Mouse (Mus musculus) kidney, adult 2 months (tissue): ENCODE data around the gene 1810009A15Rik. TPM values are rescaled to one million over a fixed set of nuclear protein-coding genes. Genes with fewer than 3 reads are reported as not detected.

ENCODE experiments used
- DNase-seq: peaks from one replicate; pipeline ENCODE4 v3.0.0; 2021
- H3K27ac ChIP-seq: fragments of 200-500 bp; 2 replicates; pipeline ENCODE4 v1.5.1; 2012; ENCODE audit warnings: low read depth, low read length, control low read depth, inconsistent platforms; ENCODE audit not compliant: insufficient read depth
- H3K27me3 ChIP-seq: fragments of 200-500 bp; replicated peaks from 2 replicates; pipeline ENCODE4 v1.6.1; 2012; ENCODE audit warnings: mild to moderate bottlenecking, moderate library complexity, low read length, inconsistent platforms; ENCODE audit not compliant: control insufficient read depth, insufficient read depth
- H3K36me3 ChIP-seq: fragments of 200-500 bp; 2 replicates; pipeline ENCODE4 v1.6.1; 2012; ENCODE audit warnings: mild to moderate bottlenecking, moderate library complexity, low read length, inconsistent platforms; ENCODE audit not compliant: control insufficient read depth, insufficient read depth
- H3K4me1 ChIP-seq: fragments of 200-500 bp; 2 replicates; pipeline ENCODE4 v1.6.1; 2011; ENCODE audit warnings: low read length; ENCODE audit not compliant: control insufficient read depth, insufficient read depth
- H3K4me3 ChIP-seq: fragments of 200-500 bp; 2 replicates; pipeline ENCODE4 v1.5.1; 2011; ENCODE audit warnings: mild to moderate bottlenecking, low read depth, low read length, control low read depth; ENCODE audit not compliant: insufficient read depth
- POLR2A ChIP-seq: fragments of 200-500 bp; IDR thresholded peaks from one replicate; pipeline ENCODE4 v1.6.1; 2011; ENCODE audit warnings: low read depth, low read length, control low read depth
- WGBS: fragments of 180-500 bp; shearing (Covaris S2); methylation state at CpG from one replicate; pipeline ENCODE4 v1.1.7; 2018; 5-methylcytosine and 5-hydroxymethylcytosine counted together
- polyA plus RNA-seq: library from polyadenylated mRNA; depleted of rRNA; stranded (reverse); fragments of >200 nt; gene quantifications from 2 replicates; pipeline ENCODE4 v1.2.3, GENCODE M21; 2012; rRNA removed

Gene 1810009A15Rik
- polyA plus RNA-seq, 1 experiment: 23.9 TPM

- WGBS: 60% methylated on average over 2 of the region's 2 CpGs
- Histone ChIP-seq H3K36me3 (peaks cover 2% of the 10 kb centered on the region), H3K4me3 (no peak overlapping the region), H3K27me3 (no peaks in the 10 kb centered on the region), H3K4me1 (0 out of 2 replicates have a peak, but pooled peaks cover 2% of the 10 kb centered on the region), H3K27ac (no peak overlapping the region)
- TF ChIP-seq POLR2A: no peak
- no peak for DNase-seq
Observed at GRCm38 (mm10) chr19:8936736-8937135, 48.1 kb downstream of the 1810009A15Rik start.

Other genes with a start within 250 kb of the 1810009A15Rik start
- 0.53 and 0.62 TPM in 2 replicates for gene Chrm1, start 225.1 kb upstream of the 1810009A15Rik start, polyA plus RNA-seq
- gene Slc3a2, start 165.5 kb upstream of the 1810009A15Rik start, polyA plus RNA-seq: 560 and 573 TPM in 2 replicates
- gene Wdr74, start 153.0 kb upstream of the 1810009A15Rik start, polyA plus RNA-seq: 28.2 and 29.3 TPM in 2 replicates
- gene 1700092M07Rik, start 148.1 kb upstream of the 1810009A15Rik start, polyA plus RNA-seq: 0.39 TPM in 1 of 2 replicates, not detected in the other
- 51.4 and 59.4 TPM in 2 replicates for gene Stx5a, start 147.4 kb upstream of the 1810009A15Rik start, polyA plus RNA-seq
- gene Nxf1, start 131.8 kb upstream of the 1810009A15Rik start, polyA plus RNA-seq: 84.0 and 89.7 TPM in 2 replicates
- gene Tmem223, start 117.9 kb upstream of the 1810009A15Rik start, polyA plus RNA-seq: 238 and 291 TPM in 2 replicates
- gene Tmem179b, start 114.4 kb upstream of the 1810009A15Rik start, polyA plus RNA-seq: 105 and 110 TPM in 2 replicates
- 10.4 and 12.1 TPM in 2 replicates for gene Taf6l, start 102.4 kb upstream of the 1810009A15Rik start, polyA plus RNA-seq
- gene Polr2g, start 90.3 kb upstream of the 1810009A15Rik start, polyA plus RNA-seq: 60.7 and 72.9 TPM in 2 replicates
- 1.4 and 1.6 TPM in 2 replicates for gene Zbtb3, start 86.3 kb upstream of the 1810009A15Rik start, polyA plus RNA-seq
- gene Ttc9c, start 69.5 kb upstream of the 1810009A15Rik start, polyA plus RNA-seq: 15.4 and 18.7 TPM in 2 replicates
- 19.3 and 25.5 TPM in 2 replicates for gene Hnrnpul2, start 68.8 kb upstream of the 1810009A15Rik start, polyA plus RNA-seq
- 3.5 TPM in 1 of 2 replicates, not detected in the other for gene AC129217.1, start 59.1 kb upstream of the 1810009A15Rik start, polyA plus RNA-seq
- 204 and 214 TPM in 2 replicates for gene Bscl2, start 51.4 kb upstream of the 1810009A15Rik start, polyA plus RNA-seq
- 0.29 and 0.83 TPM in 2 replicates for gene Gng3, start 49.7 kb upstream of the 1810009A15Rik start, polyA plus RNA-seq
- 0.87 and 1.5 TPM in 2 replicates for gene Lrrn4cl, start 38.1 kb upstream of the 1810009A15Rik start, polyA plus RNA-seq
- gene Ubxn1, start 17.4 kb upstream of the 1810009A15Rik start, polyA plus RNA-seq: 121 and 133 TPM in 2 replicates
- 49.4 and 74.7 TPM in 2 replicates for gene Uqcc3, start 7.9 kb upstream of the 1810009A15Rik start, polyA plus RNA-seq
- 1.6 and 2.2 TPM in 2 replicates for gene Lbhd1, start 5.1 kb upstream of the 1810009A15Rik start, polyA plus RNA-seq
- not detected in 2 replicates for gene Gm49403, start 4.9 kb upstream of the 1810009A15Rik start, polyA plus RNA-seq
- gene Gm49416, start 73 bp downstream of the 1810009A15Rik start, polyA plus RNA-seq: not detected in 2 replicates
- gene Ints5, start 4.2 kb downstream of the 1810009A15Rik start, polyA plus RNA-seq: 16.7 and 18.9 TPM in 2 replicates
- 130 and 136 TPM in 2 replicates for gene Ganab, start 9.2 kb downstream of the 1810009A15Rik start, polyA plus RNA-seq
- gene B3gat3, start 31.5 kb downstream of the 1810009A15Rik start, polyA plus RNA-seq: 105 and 125 TPM in 2 replicates
- gene Rom1, start 40.5 kb downstream of the 1810009A15Rik start, polyA plus RNA-seq: 12.0 and 13.9 TPM in 2 replicates
- 35.1 and 35.7 TPM in 2 replicates for gene Eml3, start 40.7 kb downstream of the 1810009A15Rik start, polyA plus RNA-seq
- gene Mta2, start 53.0 kb downstream of the 1810009A15Rik start, polyA plus RNA-seq: 16.9 and 19.8 TPM in 2 replicates
- gene Tut1, start 65.0 kb downstream of the 1810009A15Rik start, polyA plus RNA-seq: 14.1 and 14.3 TPM in 2 replicates
- gene Eef1g, start 78.2 kb downstream of the 1810009A15Rik start, polyA plus RNA-seq: 203 and 236 TPM in 2 replicates
- gene Ahnak, start 100.4 kb downstream of the 1810009A15Rik start, polyA plus RNA-seq: 11.9 TPM in 2 replicates
- gene Scgb1a1, start 199.1 kb downstream of the 1810009A15Rik start, polyA plus RNA-seq: 0.22 TPM in 1 of 2 replicates, not detected in the other
- 1.9 and 3.5 TPM in 2 replicates for gene Asrgl1, start 246.8 kb downstream of the 1810009A15Rik start, polyA plus RNA-seq